Mouse (Mus musculus): Measurements from ENCODE around the gene Dolk.

GRCm38 (mm10) chr2:30264671-30265519 is 21.2 kb downstream of the Dolk start:
- no peak for TF ChIP-seq CTCF (IDR thresholded peaks at IDR 0.05; ENCODE audit: control insufficient read depth, insufficient read depth, insufficient replicate concordance, low read depth, low read length)
- TF ChIP-seq POLR2A (IDR thresholded peaks at IDR 0.05; ENCODE audit: control insufficient read depth, low read depth, low read length) = no peak

Data from testis, adult 2 months (tissue).